Mouse (Mus musculus) liver, postnatal 0 days (tissue): ENCODE data around the gene Slc25a30. TPM values are rescaled to one million over a fixed set of nuclear protein-coding genes. Genes with fewer than 3 reads are reported as not detected.

Experiments used
- ATAC-seq: fragments of 200-750 bp; cut with Nextera tagmentation; 2 replicates; pipeline ENCODE4 v1.8.0; 2017; ENCODE audit warnings: mild to moderate bottlenecking, moderate library complexity
- DNase-seq: peaks from one replicate; pipeline ENCODE4 v3.0.0-alpha.2; 2016
- H3K27ac ChIP-seq: fragments of 300-500 bp; sonication (generic); 2 replicates; pipeline ENCODE4 v1.5.1; 2014; ENCODE audit warnings: antibody characterized with exemption, moderate library complexity, mild to moderate bottlenecking, low read depth
- H3K27me3 ChIP-seq: fragments of 300-500 bp; sonication (generic); 2 replicates; pipeline ENCODE4 v1.6.1; 2014; ENCODE audit warnings: low read length, control low read depth, mixed read lengths; ENCODE audit not compliant: insufficient read depth
- H3K36me3 ChIP-seq: fragments of 300-500 bp; sonication (generic); replicated peaks from 2 replicates; pipeline ENCODE4 v1.6.1; 2014; ENCODE audit warnings: mild to moderate bottlenecking, control low read depth, low read length, moderate library complexity, mixed read lengths; ENCODE audit not compliant: insufficient read depth
- H3K4me1 ChIP-seq: fragments of 300-500 bp; sonication (generic); 2 replicates; pipeline ENCODE4 v1.6.1; 2014; ENCODE audit warnings: antibody characterized with exemption, mild to moderate bottlenecking, control low read depth; ENCODE audit not compliant: insufficient read depth
- H3K4me2 ChIP-seq: fragments of 300-500 bp; sonication (generic); 2 replicates; pipeline ENCODE4 v1.6.1; 2014; ENCODE audit warnings: low read depth, mild to moderate bottlenecking, low read length, moderate library complexity, mixed read lengths
- H3K4me3 ChIP-seq: fragments of 300-500 bp; sonication (generic); 2 replicates; pipeline ENCODE4 v1.5.1; 2014; ENCODE audit warnings: low read depth, low read length
- H3K9ac ChIP-seq: fragments of 300-500 bp; sonication (generic); replicated peaks from 2 replicates; pipeline ENCODE4 v1.6.1; 2014; ENCODE audit warnings: mild to moderate bottlenecking, moderate library complexity
- H3K9me3 ChIP-seq: fragments of 300-500 bp; sonication (generic); 2 replicates; pipeline ENCODE4 v1.6.1; 2016; ENCODE audit warnings: mild to moderate bottlenecking, control low read depth, low read length, mixed read lengths
- CTCF ChIP-seq: sonication (generic); IDR thresholded peaks from 2 replicates; pipeline ENCODE4 v1.5.1; 2016; ENCODE audit warnings: antibody characterized with exemption, low read depth
- EP300 ChIP-seq: IDR thresholded peaks from 2 replicates; pipeline ENCODE4 v1.6.1; 2016; ENCODE audit warnings: antibody characterized with exemption, low read depth, mild to moderate bottlenecking
- WGBS: fragments of 180-500 bp; shearing (Covaris S2); extraction: QIAGEN DNeasy Blood & Tissue Kit; methylation state at CpG from one replicate; pipeline ENCODE4 v1.1.7; 2014; ENCODE audit not compliant: insufficient replicate concordance; 5-methylcytosine and 5-hydroxymethylcytosine counted together
- polyA plus RNA-seq: library from polyadenylated mRNA; unstranded; fragments of >200 nt; fragmentation: Nextera tagmentation; extraction: Ambion mirVana; gene quantifications from 2 replicates; pipeline ENCODE4 v1.2.1, GENCODE M21; 2015

Slc25a30 gene
- polyA plus RNA-seq, 1 experiment from 2014 or later = 13.6 TPM

DNA sequence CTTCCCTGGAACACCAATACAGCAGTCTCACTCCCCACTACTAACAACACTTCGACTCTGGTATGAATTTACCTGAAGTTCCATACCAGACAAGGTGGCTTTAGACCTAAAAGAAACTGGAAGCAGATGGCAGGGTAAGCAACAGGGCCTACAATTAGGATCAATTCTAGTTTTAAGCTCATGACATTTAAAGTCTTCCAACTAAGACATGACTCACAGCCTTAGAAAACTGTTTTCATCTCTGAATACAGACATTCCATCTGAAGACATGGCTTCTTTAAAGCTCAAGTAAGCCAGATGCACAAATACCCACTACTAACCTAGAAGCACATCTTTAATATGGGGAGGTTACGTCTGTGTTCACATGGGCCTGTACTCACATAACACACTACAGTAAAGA, 38.9 kb downstream of the Slc25a30 start:
- Histone ChIP-seq H3K27ac (no peak overlapping the region), H3K4me3 (no peak overlapping the region), H3K9me3 (no peaks in the 10 kb centered on the region), H3K27me3 (no peaks in the 10 kb centered on the region), H3K4me1 (peaks cover 27% of the 10 kb centered on the region), H3K9ac (no peak overlapping the region), H3K4me2 (no peak overlapping the region), H3K36me3 (peaks cover 19% of the 10 kb centered on the region)
- 86% methylated on average over 2 of the region's 2 CpGs for WGBS
- DNase-seq (no peak), ATAC-seq (no peak)
- TF ChIP-seq EP300 = no peak
- TF ChIP-seq CTCF = no peak

DNA sequence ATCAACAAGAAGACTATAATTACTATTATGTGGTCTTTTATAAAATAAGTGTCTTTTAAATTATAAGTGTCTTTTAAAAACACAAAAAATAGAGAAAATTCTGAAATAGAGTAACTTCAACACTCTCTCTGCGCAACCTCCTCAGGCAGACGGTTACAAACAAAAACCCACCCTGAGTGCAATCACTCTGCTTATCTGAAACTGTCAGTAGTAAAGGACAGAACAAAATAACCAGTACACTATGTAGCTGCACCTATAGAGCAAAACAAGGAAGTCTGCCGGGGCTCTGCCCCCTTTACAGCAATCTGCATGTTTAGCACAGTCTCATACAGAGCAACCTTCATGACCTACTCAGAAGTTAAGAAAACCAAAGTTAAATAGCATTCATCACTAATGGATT, 44.9 kb downstream of the Slc25a30 start:
- Histone ChIP-seq H3K4me3 (no peak overlapping the region), H3K36me3 (peaks cover 56% of the 10 kb centered on the region), H3K4me2 (no peak overlapping the region), H3K9me3 (no peaks in the 10 kb centered on the region), H3K4me1 (no peaks in the 10 kb centered on the region), H3K9ac (no peak overlapping the region), H3K27ac (no peak overlapping the region), H3K27me3 (no peaks in the 10 kb centered on the region)
- ATAC-seq (no peak), DNase-seq (no peak)
- TF ChIP-seq CTCF = no peak
- TF ChIP-seq EP300 = peak; percentile 83
- WGBS = 58% methylated on average over 3 of the region's 3 CpGs

GRCm38 (mm10) chr14:75735597-75735996, 51.2 kb downstream of the Slc25a30 start:
- 55% methylated on average over 3 of the region's 3 CpGs for WGBS
- Histone ChIP-seq H3K9me3 (no peaks in the 10 kb centered on the region), H3K27me3 (no peaks in the 10 kb centered on the region), H3K27ac (no peak overlapping the region), H3K4me2 (no peak overlapping the region), H3K4me3 (no peak overlapping the region), H3K36me3 (peaks cover 74% of the 10 kb centered on the region), H3K9ac (no peak overlapping the region), H3K4me1 (no peaks in the 10 kb centered on the region)
- TF ChIP-seq EP300 = no peak
- no peak for TF ChIP-seq CTCF
- DNase-seq (no peak), ATAC-seq (no peak)

DNA sequence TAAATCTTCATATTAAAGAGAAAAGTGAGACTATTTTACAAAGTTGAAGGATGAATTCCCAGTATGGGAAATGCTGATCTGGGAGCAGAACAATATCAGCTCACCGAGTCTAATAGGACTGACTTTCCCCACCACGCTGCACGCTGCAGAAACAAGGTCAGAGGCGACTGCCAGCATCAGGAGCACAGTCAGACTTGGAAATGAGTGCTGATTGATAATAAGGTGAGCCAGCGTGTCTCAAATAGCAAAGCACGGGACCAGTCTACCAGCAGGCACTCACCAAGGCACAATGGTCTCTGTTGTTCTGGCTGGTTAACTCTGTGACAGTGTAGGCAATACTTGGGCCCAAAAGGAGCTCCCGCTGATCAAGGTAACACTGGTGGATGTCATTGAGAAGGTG, 54.2 kb downstream of the Slc25a30 start:
- H3K9ac ChIP-seq = no peak overlapping the region
- 91% methylated on average over 7 of the region's 7 CpGs for WGBS
- peaks cover 76% of the 10 kb centered on the region for H3K36me3 ChIP-seq
- H3K4me2 ChIP-seq = no peak overlapping the region
- H3K4me1 ChIP-seq = no peaks in the 10 kb centered on the region
- H3K27me3 ChIP-seq = no peaks in the 10 kb centered on the region
- TF ChIP-seq CTCF = no peak
- TF ChIP-seq EP300 = no peak
- no peak overlapping the region for H3K4me3 ChIP-seq
- H3K9me3 ChIP-seq = no peaks in the 10 kb centered on the region
- H3K27ac ChIP-seq = no peak overlapping the region
- ATAC-seq (no peak), DNase-seq (no peak)

GRCm38 (mm10) chr14:75731361-75731760, 55.5 kb downstream of the Slc25a30 start:
- H3K9ac ChIP-seq = no peak overlapping the region
- TF ChIP-seq CTCF (no peak), EP300 (no peak)
- H3K27me3 ChIP-seq = no peaks in the 10 kb centered on the region
- H3K4me3 ChIP-seq = no peak overlapping the region
- no peaks in the 10 kb centered on the region for H3K9me3 ChIP-seq
- DNase-seq (no peak), ATAC-seq (no peak)
- WGBS = 67% methylated on average over 2 of the region's 2 CpGs
- no peak overlapping the region for H3K27ac ChIP-seq
- peaks cover 75% of the 10 kb centered on the region for H3K36me3 ChIP-seq
- no peak overlapping the region for H3K4me2 ChIP-seq
- no peaks in the 10 kb centered on the region for H3K4me1 ChIP-seq

DNA sequence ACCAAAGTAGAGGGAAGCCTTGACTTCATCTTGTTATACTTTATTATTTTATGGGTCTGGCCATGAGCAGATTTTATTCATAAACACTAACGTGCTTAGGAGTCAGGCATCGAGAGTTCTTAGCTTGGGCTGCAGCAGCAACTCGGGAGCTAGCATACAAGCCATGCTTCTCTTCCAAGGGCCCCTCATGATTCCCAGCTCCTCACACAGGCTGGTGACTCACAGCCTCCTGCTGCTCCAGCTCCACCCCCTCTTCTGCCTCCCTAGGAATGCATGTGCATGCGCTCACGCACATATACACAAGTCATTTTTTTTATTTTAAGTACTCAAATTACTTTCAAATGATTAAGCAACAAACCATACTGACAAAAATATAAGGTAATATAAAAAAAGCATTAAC, 58.7 kb downstream of the Slc25a30 start:
- H3K4me2 ChIP-seq = no peak overlapping the region
- DNase-seq = no peak
- H3K4me1 ChIP-seq = no peaks in the 10 kb centered on the region
- peaks cover 67% of the 10 kb centered on the region for H3K36me3 ChIP-seq
- H3K9me3 ChIP-seq = no peaks in the 10 kb centered on the region
- no peak overlapping the region for H3K4me3 ChIP-seq
- 89% methylated on average over 5 of the region's 5 CpGs for WGBS
- no peak for ATAC-seq
- no peaks in the 10 kb centered on the region for H3K27me3 ChIP-seq
- H3K27ac ChIP-seq = no peak overlapping the region
- H3K9ac ChIP-seq = no peak overlapping the region
- TF ChIP-seq EP300 = no peak
- TF ChIP-seq CTCF = no peak

DNA sequence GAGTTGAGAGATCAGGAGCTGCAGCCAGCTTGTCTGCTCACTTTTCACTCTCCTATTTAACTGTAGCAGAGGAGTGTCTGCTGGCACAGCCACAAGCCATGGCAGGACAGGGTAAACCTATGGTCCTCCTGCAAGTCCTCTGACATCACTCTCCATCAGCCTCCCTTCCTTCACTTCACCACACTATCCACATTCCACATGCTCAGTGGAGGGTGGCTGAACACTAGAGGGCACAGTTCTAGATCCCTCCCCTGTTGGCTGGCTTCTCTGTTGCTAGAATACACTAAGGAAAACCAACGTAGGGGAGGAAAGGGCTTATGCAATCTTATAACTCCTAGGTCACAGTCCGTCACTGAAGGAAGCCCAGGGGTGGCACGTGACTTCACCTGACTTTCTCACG, 59.8 kb downstream of the Slc25a30 start:
- Histone ChIP-seq H3K4me1 (no peaks in the 10 kb centered on the region), H3K4me3 (no peak overlapping the region), H3K27me3 (no peaks in the 10 kb centered on the region), H3K9me3 (no peaks in the 10 kb centered on the region), H3K4me2 (no peak overlapping the region), H3K27ac (no peak overlapping the region), H3K36me3 (peaks cover 66% of the 10 kb centered on the region), H3K9ac (no peak overlapping the region)
- no peak for TF ChIP-seq EP300
- TF ChIP-seq CTCF = peak; percentile 54
- ATAC-seq (no peak), DNase-seq (no peak)
- WGBS = 61% methylated on average over 4 of the region's 4 CpGs
